Mouse (Mus musculus) midbrain, embryonic 12.5 days (tissue): Measurements from ENCODE around the gene Agbl1. TPM values are rescaled to one million over a fixed set of nuclear protein-coding genes. Genes with fewer than 3 reads are reported as not detected.
"Not testable (repeated sequence)": the region's sequence is repeated elsewhere in the genome, so short reads cannot be mapped to it uniquely, and the experiment has no call there.

Experiments
- ATAC-seq: fragments of 200-750 bp; cut with Nextera tagmentation; 2 replicates; pipeline ENCODE4 v1.8.0; 2017; ENCODE audit warnings: low read depth, moderate TSS enrichment, moderate library complexity; ENCODE audit not compliant: low FRiP score
- H3K27ac ChIP-seq: fragments of 300-500 bp; sonication (generic); replicated peaks from 2 replicates; pipeline ENCODE4 v1.5.1; 2016; ENCODE audit warnings: mild to moderate bottlenecking
- H3K27me3 ChIP-seq: fragments of 300-500 bp; sonication (generic); 2 replicates; pipeline ENCODE4 v1.6.1; 2016; ENCODE audit warnings: mild to moderate bottlenecking
- H3K36me3 ChIP-seq: fragments of 300-500 bp; sonication (generic); 2 replicates; pipeline ENCODE4 v1.6.1; 2016
- H3K4me1 ChIP-seq: fragments of 300-500 bp; sonication (generic); 2 replicates; pipeline ENCODE4 v1.6.1; 2016
- H3K4me2 ChIP-seq: fragments of 300-500 bp; sonication (generic); replicated peaks from 2 replicates; pipeline ENCODE4 v1.6.1; 2016; ENCODE audit warnings: mild to moderate bottlenecking, moderate library complexity
- H3K4me3 ChIP-seq: fragments of 300-500 bp; sonication (generic); 2 replicates; pipeline ENCODE4 v1.5.1; 2016; ENCODE audit warnings: mild to moderate bottlenecking
- H3K9ac ChIP-seq: fragments of 300-500 bp; sonication (generic); replicated peaks from 2 replicates; pipeline ENCODE4 v1.6.1; 2016; ENCODE audit warnings: mild to moderate bottlenecking, moderate library complexity
- H3K9me3 ChIP-seq: fragments of 300-500 bp; sonication (generic); 2 replicates; pipeline ENCODE4 v1.6.1; 2016; ENCODE audit warnings: mild to moderate bottlenecking
- WGBS: fragments of 180-500 bp; shearing (Covaris S2); methylation state at CpG from one replicate; pipeline ENCODE4 v1.1.7; 2016; 5-methylcytosine and 5-hydroxymethylcytosine counted together
- polyA plus RNA-seq: library from polyadenylated mRNA; unstranded; fragments of >200 nt; fragmentation: Nextera tagmentation; extraction: Ambion mirVana; gene quantifications from 2 replicates; pipeline ENCODE4 v1.2.1, GENCODE M21; 2016

The Agbl1 gene
- polyA plus RNA-seq, 1 experiment from 2014 or later, result 0.06 TPM

DNA sequence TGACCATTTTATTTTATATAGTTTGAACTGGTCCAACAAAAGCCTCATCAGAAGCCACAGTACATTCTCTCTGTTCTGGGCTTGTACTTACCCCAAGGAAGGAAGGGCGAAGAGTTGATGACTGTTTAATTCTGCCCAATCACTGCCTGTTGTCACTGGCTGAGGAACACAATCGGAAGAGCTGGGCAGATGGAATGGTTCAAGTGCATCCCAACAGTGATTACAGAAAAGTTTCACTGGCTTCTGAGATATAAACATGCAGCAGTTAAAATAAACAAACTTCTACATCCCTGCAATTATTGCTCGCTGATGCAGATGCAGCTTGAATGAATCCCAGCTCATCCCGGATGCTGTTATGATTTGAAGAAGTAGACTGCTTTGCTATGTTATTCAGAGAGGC lies 421.3 kb downstream of the Agbl1 start:
- Histone ChIP-seq H3K4me3 (no peak overlapping the region), H3K4me2 (no peak overlapping the region), H3K27ac (no peak overlapping the region), H3K9me3 (no peaks in the 10 kb centered on the region), H3K4me1 (no peaks in the 10 kb centered on the region), H3K9ac (no peak overlapping the region), H3K36me3 (no peaks in the 10 kb centered on the region), H3K27me3 (no peaks in the 10 kb centered on the region)
- ATAC-seq, result no peak
- WGBS, result 90% methylated on average over 4 of the region's 4 CpGs

DNA sequence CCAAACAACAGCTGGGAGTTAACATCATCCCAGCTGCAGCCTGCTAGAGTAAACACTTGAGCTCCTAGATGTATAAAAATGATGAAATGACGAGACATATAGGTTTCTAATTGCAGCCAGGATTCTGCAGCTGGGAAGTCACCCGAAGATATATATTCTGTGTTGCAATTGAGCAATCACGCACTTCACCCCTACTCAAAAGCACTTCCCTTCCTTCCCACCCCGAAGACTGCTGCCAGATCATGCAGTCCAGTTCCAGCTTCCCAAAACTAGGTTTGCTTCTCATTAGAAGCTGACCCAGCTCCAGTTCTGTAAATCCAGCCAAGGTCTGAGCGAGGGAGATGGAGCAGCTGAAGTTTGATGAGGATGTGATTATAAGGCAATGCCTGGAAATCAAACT lies 431.4 kb downstream of the Agbl1 start:
- no peak overlapping the region for H3K9ac ChIP-seq
- no peak overlapping the region for H3K27ac ChIP-seq
- no peak overlapping the region for H3K4me2 ChIP-seq
- no peaks in the 10 kb centered on the region for H3K4me1 ChIP-seq
- no peak overlapping the region for H3K4me3 ChIP-seq
- WGBS, result 90% methylated on average over 5 of the region's 5 CpGs
- no peaks in the 10 kb centered on the region for H3K9me3 ChIP-seq
- H3K36me3 ChIP-seq, result no peaks in the 10 kb centered on the region
- no peaks in the 10 kb centered on the region for H3K27me3 ChIP-seq
- no peak for ATAC-seq

DNA sequence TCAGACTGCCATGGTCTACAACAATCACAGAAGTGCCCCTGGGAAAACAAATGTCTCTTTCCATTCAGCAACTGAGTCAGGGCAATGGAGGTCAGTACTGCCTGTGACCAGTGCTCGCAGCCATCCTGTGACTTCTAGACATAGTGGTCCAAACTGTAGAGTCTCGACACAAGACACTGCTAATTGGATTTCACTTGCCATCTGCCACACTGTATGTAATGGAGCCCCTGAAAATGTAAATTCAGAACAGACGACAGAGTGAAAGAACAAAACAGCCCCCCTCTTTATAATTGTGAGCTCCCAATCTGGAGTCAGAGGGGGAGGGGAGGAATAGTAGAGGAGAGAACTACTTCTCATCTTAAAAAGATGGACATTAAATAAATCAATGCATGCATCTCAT lies 445.2 kb downstream of the Agbl1 start:
- Histone ChIP-seq H3K4me2 (no peak overlapping the region), H3K27me3 (no peaks in the 10 kb centered on the region), H3K9me3 (no peaks in the 10 kb centered on the region), H3K9ac (no peak overlapping the region), H3K36me3 (no peaks in the 10 kb centered on the region), H3K4me3 (no peak overlapping the region), H3K27ac (no peak overlapping the region), H3K4me1 (0 out of 2 replicates have a peak, but pooled peaks cover 3% of the 10 kb centered on the region)
- 51% methylated on average over 3 of the region's 3 CpGs for WGBS
- peak; percentile 80 for ATAC-seq

DNA sequence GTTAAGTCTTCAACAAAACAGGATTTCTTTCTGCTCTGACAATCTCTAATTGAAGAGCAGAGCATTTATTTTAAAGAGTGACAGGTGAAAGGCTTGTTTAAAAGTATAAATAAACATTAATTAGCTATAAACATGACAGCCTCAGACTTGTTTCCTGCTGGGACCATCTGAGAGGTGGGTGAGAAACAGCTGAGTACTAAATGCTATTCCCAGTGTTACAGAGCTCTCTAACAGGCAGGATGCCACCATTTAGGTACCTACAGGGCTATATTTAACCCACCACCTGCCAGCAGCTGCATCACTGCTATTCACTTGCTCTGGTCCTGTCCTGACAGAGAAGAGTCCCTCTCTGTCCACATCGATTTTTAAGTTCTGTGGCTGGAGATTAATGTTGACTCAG lies 471.5 kb downstream of the Agbl1 start:
- WGBS, result 77% methylated on average over 1 of the region's 1 CpGs
- no peak for ATAC-seq
- Histone ChIP-seq H3K9me3 (no peaks in the 10 kb centered on the region), H3K27me3 (no peaks in the 10 kb centered on the region), H3K36me3 (no peaks in the 10 kb centered on the region), H3K4me3 (no peak overlapping the region), H3K27ac (no peak overlapping the region), H3K4me1 (no peaks in the 10 kb centered on the region), H3K4me2 (no peak overlapping the region), H3K9ac (no peak overlapping the region)

GRCm38 (mm10) chr7:76732220-76732619 lies 502.5 kb downstream of the Agbl1 start:
- not testable (repeated sequence) for H3K4me3 ChIP-seq, H3K4me1 ChIP-seq, H3K9ac ChIP-seq, H3K9me3 ChIP-seq, H3K27ac ChIP-seq, H3K36me3 ChIP-seq, H3K4me2 ChIP-seq, H3K27me3 ChIP-seq, ATAC-seq
- WGBS, result 94% methylated on average over 7 of the region's 7 CpGs

GRCm38 (mm10) chr7:76777237-76777855 lies 547.7 kb downstream of the Agbl1 start:
- peak; percentile 41; the same call in 1 of the 2 replicates for ATAC-seq
- 29% methylated on average over 5 of the region's 5 CpGs for WGBS
- H3K27me3 ChIP-seq, result no peaks in the 10 kb centered on the region
- no peaks in the 10 kb centered on the region for H3K9me3 ChIP-seq
- H3K4me2 ChIP-seq, result no peak overlapping the region
- H3K36me3 ChIP-seq, result no peaks in the 10 kb centered on the region
- no peak overlapping the region for H3K9ac ChIP-seq
- no peak overlapping the region for H3K4me3 ChIP-seq
- H3K27ac ChIP-seq, result no peak overlapping the region
- H3K4me1 ChIP-seq, result peaks cover 4% of the 10 kb centered on the region; the same call in 1 of the 2 replicates

- Histone ChIP-seq H3K36me3 (no peaks in the 10 kb centered on the region), H3K4me2 (no peak overlapping the region), H3K4me3 (no peak overlapping the region), H3K9me3 (no peaks in the 10 kb centered on the region), H3K27me3 (no peaks in the 10 kb centered on the region), H3K27ac (no peak overlapping the region), H3K9ac (no peak overlapping the region), H3K4me1 (peaks cover 4% of the 10 kb centered on the region; the same call in 1 of the 2 replicates)
- WGBS, result 87% methylated on average over 4 of the region's 4 CpGs
- ATAC-seq, result no peak
Measured at GRCm38 (mm10) chr7:76780446-76780845, 550.8 kb downstream of the Agbl1 start.

GRCm38 (mm10) chr7:76788561-76789306 lies 559.0 kb downstream of the Agbl1 start:
- peaks cover 3% of the 10 kb centered on the region for H3K4me1 ChIP-seq
- no peak overlapping the region for H3K4me3 ChIP-seq
- no peak overlapping the region for H3K9ac ChIP-seq
- no peaks in the 10 kb centered on the region for H3K9me3 ChIP-seq
- H3K27me3 ChIP-seq, result no peaks in the 10 kb centered on the region
- WGBS, result 8% methylated on average over 1 of the region's 1 CpGs
- H3K36me3 ChIP-seq, result no peaks in the 10 kb centered on the region
- peak; percentile 49; the same call in 1 of the 2 replicates for ATAC-seq
- no peak overlapping the region for H3K27ac ChIP-seq
- H3K4me2 ChIP-seq, result no peak overlapping the region

- Histone ChIP-seq H3K36me3 (no peaks in the 10 kb centered on the region), H3K9me3 (no peaks in the 10 kb centered on the region), H3K4me1 (peaks cover 3% of the 10 kb centered on the region), H3K4me2 (no peak overlapping the region), H3K4me3 (no peak overlapping the region), H3K9ac (no peak overlapping the region), H3K27me3 (no peaks in the 10 kb centered on the region), H3K27ac (no peak overlapping the region)
- WGBS, result 69% methylated on average over 2 of the region's 2 CpGs
- no peak for ATAC-seq
Measured at GRCm38 (mm10) chr7:76790041-76790440, 560.4 kb downstream of the Agbl1 start.

GRCm38 (mm10) chr7:76791247-76791646 lies 561.6 kb downstream of the Agbl1 start:
- WGBS, result 89% methylated on average over 4 of the region's 4 CpGs
- no peaks in the 10 kb centered on the region for H3K27me3 ChIP-seq
- ATAC-seq, result no peak
- peaks cover 3% of the 10 kb centered on the region for H3K4me1 ChIP-seq
- no peak overlapping the region for H3K27ac ChIP-seq
- no peak overlapping the region for H3K4me3 ChIP-seq
- H3K9me3 ChIP-seq, result no peaks in the 10 kb centered on the region
- H3K4me2 ChIP-seq, result no peak overlapping the region
- no peak overlapping the region for H3K9ac ChIP-seq
- no peaks in the 10 kb centered on the region for H3K36me3 ChIP-seq

DNA sequence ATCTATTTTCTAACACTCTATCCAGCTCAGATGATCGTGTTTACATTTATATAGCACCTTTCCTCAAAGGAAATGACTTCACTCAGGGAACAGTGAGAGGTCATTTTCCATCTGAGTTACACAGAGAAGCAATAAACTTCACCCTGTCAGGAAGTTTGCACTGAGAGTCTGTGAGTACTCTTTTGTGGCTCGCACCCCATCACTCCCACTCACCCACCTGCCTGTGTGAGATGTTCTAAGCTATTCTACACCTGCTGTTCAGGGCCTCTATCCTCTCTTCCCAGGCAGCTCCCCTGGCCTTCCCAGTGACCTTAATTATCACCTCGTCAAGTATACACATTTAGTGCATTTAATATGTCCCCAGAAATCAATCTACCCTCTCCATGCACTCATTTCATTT lies 580.3 kb downstream of the Agbl1 start:
- Histone ChIP-seq H3K36me3 (no peaks in the 10 kb centered on the region), H3K27me3 (no peaks in the 10 kb centered on the region), H3K9ac (no peak overlapping the region), H3K4me1 (no peaks in the 10 kb centered on the region), H3K4me2 (no peak overlapping the region), H3K27ac (no peak overlapping the region), H3K9me3 (no peaks in the 10 kb centered on the region), H3K4me3 (no peak overlapping the region)
- WGBS, result 71% methylated on average over 3 of the region's 3 CpGs
- no peak for ATAC-seq

DNA sequence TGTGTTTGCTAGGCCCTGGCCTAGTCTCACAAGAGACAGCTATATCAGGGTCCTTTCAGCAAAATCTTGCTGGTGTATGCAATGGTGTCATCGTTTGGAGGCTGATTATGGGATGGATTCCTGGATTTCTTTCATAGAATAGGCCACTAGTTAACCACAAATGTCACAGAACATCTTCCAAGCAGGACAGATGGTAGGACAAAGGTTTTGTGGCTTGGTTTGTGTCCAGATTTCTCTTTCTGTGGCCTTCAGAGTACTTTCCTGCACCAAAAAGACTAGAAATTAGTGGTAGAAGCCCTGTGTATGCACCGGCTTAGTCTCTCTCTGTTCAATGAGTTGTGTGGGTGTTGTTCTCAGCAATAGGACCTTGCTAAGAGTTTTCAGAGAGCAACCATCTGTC lies 590.9 kb downstream of the Agbl1 start:
- Histone ChIP-seq H3K4me1 (no peaks in the 10 kb centered on the region), H3K9me3 (no peaks in the 10 kb centered on the region), H3K4me3 (no peak overlapping the region), H3K27me3 (no peaks in the 10 kb centered on the region), H3K27ac (no peak overlapping the region), H3K36me3 (no peaks in the 10 kb centered on the region), H3K4me2 (no peak overlapping the region), H3K9ac (no peak overlapping the region)
- 86% methylated on average over 2 of the region's 2 CpGs for WGBS
- no peak for ATAC-seq
